Mouse (Mus musculus): Measurements from ENCODE around the gene Frmd8.

- no peak for TF ChIP-seq CTCF (IDR thresholded peaks at IDR 0.05; ENCODE audit: control insufficient read depth, insufficient read depth, low read length)
- TF ChIP-seq POLR2A (IDR thresholded peaks at IDR 0.05; ENCODE audit: borderline replicate concordance, control insufficient read depth, low read depth, low read length) = no peak
These were observed 10.2 kb downstream of the Frmd8 start for GRCm38 (mm10) chr19:5864710-5865398.
